Mouse (Mus musculus) forebrain, embryonic 13.5 days (tissue): ENCODE data around the gene Dpp6. TPM values are rescaled to one million over a fixed set of nuclear protein-coding genes. Genes with fewer than 3 reads are reported as not detected.

ENCODE experiments used
- ATAC-seq: fragments of 200-750 bp; cut with Nextera tagmentation; 2 replicates; pipeline ENCODE4 v1.8.0; 2017
- H3K27ac ChIP-seq: fragments of 300-500 bp; sonication (generic); 2 replicates; pipeline ENCODE4 v1.5.1; 2015; ENCODE audit warnings: inconsistent platforms, mild to moderate bottlenecking, moderate library complexity
- H3K27me3 ChIP-seq: fragments of 300-500 bp; sonication (generic); 2 replicates; pipeline ENCODE4 v1.6.1; 2015; ENCODE audit warnings: mild to moderate bottlenecking, inconsistent platforms
- H3K36me3 ChIP-seq: fragments of 300-500 bp; sonication (generic); 2 replicates; pipeline ENCODE4 v1.6.1; 2015; ENCODE audit warnings: mild to moderate bottlenecking, inconsistent platforms; ENCODE audit not compliant: poor library complexity, severe bottlenecking
- H3K4me1 ChIP-seq: fragments of 300-500 bp; sonication (generic); 2 replicates; pipeline ENCODE4 v1.6.1; 2015; ENCODE audit warnings: inconsistent platforms
- H3K4me2 ChIP-seq: fragments of 300-500 bp; sonication (generic); 2 replicates; pipeline ENCODE4 v1.6.1; 2015; ENCODE audit warnings: inconsistent platforms, mild to moderate bottlenecking, moderate library complexity
- H3K4me3 ChIP-seq: fragments of 300-500 bp; sonication (generic); 2 replicates; pipeline ENCODE4 v1.5.1; 2015; ENCODE audit warnings: mild to moderate bottlenecking, inconsistent platforms
- H3K9ac ChIP-seq: fragments of 300-500 bp; sonication (generic); 2 replicates; pipeline ENCODE4 v1.6.1; 2015; ENCODE audit warnings: mild to moderate bottlenecking, inconsistent platforms
- H3K9me3 ChIP-seq: fragments of 300-500 bp; sonication (generic); replicated peaks from 2 replicates; pipeline ENCODE4 v1.6.1; 2016; ENCODE audit warnings: inconsistent platforms
- WGBS: fragments of 180-500 bp; shearing (Covaris S2); methylation state at CpG from one replicate; pipeline ENCODE4 v1.1.7; 2015; 5-methylcytosine and 5-hydroxymethylcytosine counted together
- polyA plus RNA-seq: library from polyadenylated mRNA; unstranded; fragments of >200 nt; fragmentation: Nextera tagmentation; extraction: Ambion mirVana; gene quantifications from 2 replicates; pipeline ENCODE4 v1.2.1, GENCODE M21; 2015

Gene Dpp6
- polyA plus RNA-seq, 1 experiment from 2014 or later = 16.5 TPM

DNA sequence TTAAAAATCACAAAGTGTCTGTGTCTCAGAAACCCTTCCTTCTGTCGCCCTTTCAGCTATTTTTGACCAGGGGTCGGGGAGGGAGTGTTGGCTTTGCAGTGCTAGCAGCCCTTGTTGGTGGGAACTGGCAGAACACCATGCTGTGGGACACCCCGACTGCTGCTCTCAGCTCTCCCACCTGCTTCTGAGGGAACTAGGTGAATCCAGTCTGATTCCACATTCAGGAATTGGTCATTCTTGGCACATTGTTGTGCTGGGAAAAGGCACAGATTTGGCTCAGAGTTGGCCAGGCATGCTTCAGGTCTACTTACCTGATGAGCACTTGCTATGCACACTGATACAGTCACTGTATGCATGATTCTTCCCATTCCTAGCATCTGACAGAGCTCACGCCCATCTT is 454.3 kb downstream of the Dpp6 start:
- no peak overlapping the region for H3K27ac ChIP-seq
- H3K4me1 ChIP-seq = no peaks in the 10 kb centered on the region
- no peaks in the 10 kb centered on the region for H3K9me3 ChIP-seq
- no peak for ATAC-seq
- H3K4me2 ChIP-seq = no peak overlapping the region
- no peak overlapping the region for H3K9ac ChIP-seq
- 81% methylated on average over 4 of the region's 4 CpGs for WGBS
- no peak overlapping the region for H3K4me3 ChIP-seq
- H3K27me3 ChIP-seq = no peaks in the 10 kb centered on the region
- no peaks in the 10 kb centered on the region for H3K36me3 ChIP-seq

GRCm38 (mm10) chr5:27274781-27275395 is 457.9 kb downstream of the Dpp6 start:
- no peak overlapping the region for H3K27ac ChIP-seq
- no peaks in the 10 kb centered on the region for H3K4me1 ChIP-seq
- WGBS = 56% methylated on average over 8 of the region's 8 CpGs
- no peak overlapping the region for H3K4me3 ChIP-seq
- ATAC-seq = no peak
- H3K27me3 ChIP-seq = no peaks in the 10 kb centered on the region
- H3K4me2 ChIP-seq = no peak overlapping the region
- no peaks in the 10 kb centered on the region for H3K9me3 ChIP-seq
- H3K9ac ChIP-seq = no peak overlapping the region
- H3K36me3 ChIP-seq = no peaks in the 10 kb centered on the region

- WGBS = 90% methylated on average over 1 of the region's 1 CpGs
- Histone ChIP-seq H3K36me3 (no peaks in the 10 kb centered on the region), H3K27ac (no peak overlapping the region), H3K4me2 (no peak overlapping the region), H3K4me3 (no peak overlapping the region), H3K27me3 (no peaks in the 10 kb centered on the region), H3K4me1 (no peaks in the 10 kb centered on the region), H3K9ac (no peak overlapping the region), H3K9me3 (no peaks in the 10 kb centered on the region)
- ATAC-seq = no peak
These were observed 458.9 kb downstream of the Dpp6 start for GRCm38 (mm10) chr5:27275871-27276270.

- Histone ChIP-seq H3K4me3 (no peak overlapping the region), H3K27ac (no peak overlapping the region), H3K9me3 (no peaks in the 10 kb centered on the region), H3K36me3 (no peaks in the 10 kb centered on the region), H3K4me1 (no peaks in the 10 kb centered on the region), H3K27me3 (no peaks in the 10 kb centered on the region), H3K4me2 (no peak overlapping the region), H3K9ac (no peak overlapping the region)
- ATAC-seq = no peak
- WGBS = 87% methylated on average over 10 of the region's 10 CpGs
These were observed 461.2 kb downstream of the Dpp6 start for GRCm38 (mm10) chr5:27278120-27278645.

GRCm38 (mm10) chr5:27286876-27287275 is 469.9 kb downstream of the Dpp6 start:
- 30% methylated on average over 4 of the region's 4 CpGs for WGBS

GRCm38 (mm10) chr5:27291378-27291777 is 474.4 kb downstream of the Dpp6 start:
- Histone ChIP-seq H3K27ac (no peak overlapping the region), H3K4me3 (no peak overlapping the region), H3K4me2 (no peak overlapping the region), H3K9me3 (no peaks in the 10 kb centered on the region), H3K27me3 (no peaks in the 10 kb centered on the region), H3K9ac (no peak overlapping the region), H3K36me3 (no peaks in the 10 kb centered on the region), H3K4me1 (no peaks in the 10 kb centered on the region)
- ATAC-seq = no peak
- 83% methylated on average over 8 of the region's 8 CpGs for WGBS

More at GRCm38 (mm10) chr5:27286876-27287275, 469.9 kb downstream of the Dpp6 start:
- no peaks in the 10 kb centered on the region for H3K9me3 ChIP-seq
- no peaks in the 10 kb centered on the region for H3K36me3 ChIP-seq
- H3K9ac ChIP-seq = no peak overlapping the region
- no peaks in the 10 kb centered on the region for H3K27me3 ChIP-seq
- H3K4me2 ChIP-seq = no peak overlapping the region
- H3K4me3 ChIP-seq = no peak overlapping the region
- ATAC-seq = peak; percentile 65; the same call in 1 of the 2 replicates
- H3K27ac ChIP-seq = no peak overlapping the region
- no peaks in the 10 kb centered on the region for H3K4me1 ChIP-seq

- no peaks in the 10 kb centered on the region for H3K4me1 ChIP-seq
- H3K4me2 ChIP-seq = no peak overlapping the region
- no peaks in the 10 kb centered on the region for H3K36me3 ChIP-seq
- H3K27me3 ChIP-seq = no peaks in the 10 kb centered on the region
- no peak overlapping the region for H3K4me3 ChIP-seq
- 98% methylated on average over 7 of the region's 7 CpGs for WGBS
- no peak overlapping the region for H3K9ac ChIP-seq
- no peak for ATAC-seq
- no peak overlapping the region for H3K27ac ChIP-seq
- no peaks in the 10 kb centered on the region for H3K9me3 ChIP-seq
These were observed 475.2 kb downstream of the Dpp6 start for GRCm38 (mm10) chr5:27292236-27292635.

- H3K4me2 ChIP-seq = no peak overlapping the region
- no peak for ATAC-seq
- WGBS = 89% methylated on average over 2 of the region's 2 CpGs
These were observed 487.1 kb downstream of the Dpp6 start for GRCm38 (mm10) chr5:27304115-27304514.

GRCm38 (mm10) chr5:27306497-27307152 is 489.6 kb downstream of the Dpp6 start:
- WGBS = 57% methylated on average over 4 of the region's 4 CpGs
- Histone ChIP-seq H3K4me1 (0 out of 2 replicates have a peak, but pooled peaks cover 8% of the 10 kb centered on the region), H3K9me3 (no peaks in the 10 kb centered on the region), H3K9ac (no peak overlapping the region), H3K4me3 (no peak overlapping the region), H3K27ac (no peak overlapping the region), H3K27me3 (no peaks in the 10 kb centered on the region), H3K36me3 (no peaks in the 10 kb centered on the region), H3K4me2 (no peak overlapping the region)
- peak; percentile 59 for ATAC-seq

More at GRCm38 (mm10) chr5:27304115-27304514, 487.1 kb downstream of the Dpp6 start:
- Histone ChIP-seq H3K27me3 (no peaks in the 10 kb centered on the region), H3K36me3 (no peaks in the 10 kb centered on the region), H3K27ac (no peak overlapping the region), H3K9me3 (no peaks in the 10 kb centered on the region), H3K4me1 (0 out of 2 replicates have a peak, but pooled peaks cover 8% of the 10 kb centered on the region), H3K4me3 (no peak overlapping the region), H3K9ac (no peak overlapping the region)

GRCm38 (mm10) chr5:27310217-27310616 is 493.2 kb downstream of the Dpp6 start:
- no peak for ATAC-seq
- no peak overlapping the region for H3K4me2 ChIP-seq
- H3K4me1 ChIP-seq = 0 out of 2 replicates have a peak, but pooled peaks cover 8% of the 10 kb centered on the region
- no peaks in the 10 kb centered on the region for H3K27me3 ChIP-seq
- no peak overlapping the region for H3K4me3 ChIP-seq
- H3K9ac ChIP-seq = no peak overlapping the region
- H3K36me3 ChIP-seq = no peaks in the 10 kb centered on the region
- H3K9me3 ChIP-seq = no peaks in the 10 kb centered on the region
- H3K27ac ChIP-seq = no peak overlapping the region
- 81% methylated on average over 2 of the region's 2 CpGs for WGBS

DNA sequence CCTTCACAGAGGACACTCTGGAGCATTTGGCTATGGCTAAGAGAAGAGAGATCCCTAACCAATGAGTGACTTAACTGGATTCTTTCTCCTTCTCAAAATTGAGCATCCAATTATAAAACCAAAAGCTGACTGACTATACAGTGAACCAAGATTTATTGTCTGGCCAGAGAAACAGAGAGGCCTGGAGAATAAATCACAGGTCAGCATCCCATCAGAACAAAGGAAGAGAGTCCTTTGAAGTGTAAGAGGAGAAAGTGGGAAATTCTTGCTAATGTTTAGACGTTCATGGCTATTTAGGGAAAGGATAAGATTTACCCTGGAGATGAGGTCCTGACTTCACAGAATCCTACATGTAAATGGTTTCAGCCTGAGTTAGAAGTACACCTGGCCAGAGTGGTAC is 499.7 kb downstream of the Dpp6 start:
- H3K27ac ChIP-seq = no peak overlapping the region
- no peak overlapping the region for H3K9ac ChIP-seq
- WGBS = 38% methylated on average over 1 of the region's 1 CpGs
- no peaks in the 10 kb centered on the region for H3K4me1 ChIP-seq
- no peak overlapping the region for H3K4me2 ChIP-seq
- no peaks in the 10 kb centered on the region for H3K27me3 ChIP-seq
- no peaks in the 10 kb centered on the region for H3K36me3 ChIP-seq
- no peak for ATAC-seq
- H3K4me3 ChIP-seq = no peak overlapping the region
- H3K9me3 ChIP-seq = no peaks in the 10 kb centered on the region

GRCm38 (mm10) chr5:27317264-27317663 is 500.3 kb downstream of the Dpp6 start:
- ATAC-seq = no peak
- no peaks in the 10 kb centered on the region for H3K36me3 ChIP-seq
- H3K4me2 ChIP-seq = no peak overlapping the region

More at GRCm38 (mm10) chr5:27317264-27317663, 500.3 kb downstream of the Dpp6 start:
- H3K9ac ChIP-seq = no peak overlapping the region
- no peaks in the 10 kb centered on the region for H3K4me1 ChIP-seq
- H3K9me3 ChIP-seq = no peaks in the 10 kb centered on the region
- H3K27ac ChIP-seq = no peak overlapping the region
- no peak overlapping the region for H3K4me3 ChIP-seq
- H3K27me3 ChIP-seq = no peaks in the 10 kb centered on the region
